Mouse (Mus musculus): ENCODE results near the gene Olfm2. TPM values are rescaled to one million over a fixed set of nuclear protein-coding genes. Genes with fewer than 3 reads are reported as not detected.
"Not testable (repeated sequence)": the region's sequence is repeated elsewhere in the genome, so short reads cannot be mapped to it uniquely, and the experiment has no call there.

The Olfm2 gene
- total RNA-seq, 2 experiments from 2014 or later, result 205 to 210 TPM

DNA sequence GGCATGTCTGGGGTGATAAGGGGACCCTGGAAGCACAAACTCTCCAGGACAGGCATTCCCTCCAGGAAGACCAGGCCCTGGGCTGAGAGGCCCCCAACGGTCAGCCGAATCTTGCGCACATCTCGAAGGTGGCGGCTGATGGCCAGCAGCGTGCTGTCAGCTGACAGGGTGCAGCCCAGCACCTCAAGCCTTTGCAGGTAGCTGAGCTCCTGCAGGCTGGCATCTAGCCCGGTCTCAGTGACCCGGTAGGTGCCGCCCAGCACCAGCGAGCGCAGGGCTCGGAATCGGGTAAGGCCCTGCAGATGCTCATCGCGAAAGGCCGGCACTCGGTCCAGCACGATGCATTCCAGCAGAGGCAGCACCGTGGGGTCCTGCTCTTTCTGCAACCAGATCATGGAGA lies 107.6 kb downstream of the Olfm2 start:
- no peak for DNase-seq (ENCODE audit: low spot score in 2 of 2)
- intact Hi-C loops (cut with DNase I), result no loop called here

DNA sequence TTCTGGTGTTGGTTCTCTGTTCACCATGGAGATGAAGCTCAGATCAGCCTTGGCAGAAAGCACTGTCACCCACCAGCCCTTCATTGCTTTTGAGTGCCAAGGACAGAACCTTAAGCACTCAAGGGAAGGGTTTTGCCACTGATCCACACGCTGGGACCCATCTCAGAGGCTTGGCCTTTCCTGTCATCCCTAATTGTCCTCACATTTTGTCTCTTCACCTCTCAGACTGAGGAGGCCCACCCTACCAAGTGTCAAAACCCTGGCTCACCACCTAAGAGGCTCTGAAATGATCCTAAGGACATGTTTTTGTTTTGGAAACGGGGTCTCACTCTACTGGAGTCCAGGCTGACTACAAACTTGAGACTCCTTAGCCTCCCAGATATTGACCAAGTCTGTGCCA lies 109.4 kb downstream of the Olfm2 start:
- no peak for DNase-seq (ENCODE audit: low spot score in 2 of 2)
- intact Hi-C loops (cut with DNase I), result no loop called here

DNA sequence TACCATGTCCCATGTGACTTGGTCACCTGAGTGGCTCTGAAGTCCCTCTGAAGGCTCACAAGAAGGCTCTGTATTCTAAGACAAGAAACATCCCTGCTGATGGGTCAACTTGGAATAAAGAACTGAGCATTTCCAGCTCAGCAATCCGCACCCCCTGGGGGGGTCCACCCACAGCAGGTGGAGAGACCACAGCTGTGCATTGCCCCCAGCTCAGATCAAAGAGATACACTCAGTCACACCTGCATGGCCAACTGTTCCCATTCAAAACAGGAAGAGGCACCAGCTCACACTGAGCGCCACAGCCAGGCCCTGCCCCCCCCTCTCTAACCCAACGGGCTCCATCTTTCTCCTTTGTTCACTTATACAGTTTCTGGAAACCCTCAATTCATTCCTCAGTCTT lies 109.9 kb downstream of the Olfm2 start:
- intact Hi-C loops (cut with DNase I), result no loop called here

DNA sequence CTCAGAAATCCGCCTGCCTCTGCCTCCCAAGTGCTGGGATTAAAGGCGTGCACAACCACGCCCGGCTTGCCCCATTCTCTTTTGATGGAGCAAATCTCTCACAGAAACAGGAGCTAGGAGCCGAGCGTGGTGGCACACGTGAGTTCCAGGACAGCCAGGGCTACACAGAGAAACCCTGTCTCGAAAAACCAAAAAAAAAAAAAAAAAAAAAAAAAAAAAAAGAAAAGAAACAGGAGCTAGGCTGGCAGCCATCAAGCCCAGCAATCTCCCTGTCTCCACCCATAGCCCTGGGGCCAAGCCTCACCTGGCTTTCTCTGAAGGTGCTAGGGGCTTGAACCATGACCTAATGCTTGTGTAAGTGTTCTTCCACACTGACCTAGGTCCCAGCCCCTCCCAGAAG lies 110.5 kb downstream of the Olfm2 start:
- intact Hi-C loops (cut with DNase I); DNase-seq (ENCODE audit: low spot score in 2 of 2): not testable (repeated sequence)

More for the DNA sequence above, 109.9 kb downstream of the Olfm2 start:
- no peak for DNase-seq (ENCODE audit: low spot score in 2 of 2)

DNA sequence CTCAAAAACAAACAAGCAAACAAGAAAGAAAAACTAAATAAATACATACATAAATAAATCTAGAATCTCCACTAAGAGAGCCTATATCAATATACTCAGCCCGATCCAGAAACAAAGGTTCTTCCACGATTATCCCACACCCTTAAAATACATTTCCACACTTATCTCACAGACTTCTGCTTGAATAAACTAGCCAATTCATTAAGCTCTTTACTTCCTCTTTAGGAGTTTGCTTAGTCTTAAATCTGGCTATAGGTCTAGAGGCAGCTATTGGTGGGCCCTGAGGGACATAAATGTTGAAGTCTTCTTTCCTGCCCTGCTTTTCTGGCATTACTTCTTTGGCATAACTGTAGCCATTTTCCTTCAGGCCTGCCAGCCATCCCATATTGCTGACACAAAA lies 114.8 kb downstream of the Olfm2 start:
- DNase-seq (ENCODE audit: low spot score in 2 of 2), result no peak
- intact Hi-C loops (cut with DNase I), result no loop called here

Other genes starting within 250 kb of the Olfm2 start
- 10 to 100 TPM; 46.3 to 46.6 TPM for gene Zfp266, start 224.9 kb downstream of the Olfm2 start, total RNA-seq (2021)
- 10 to 100 TPM; 18.3 to 24.4 TPM for gene Zfp846, start 165.1 kb downstream of the Olfm2 start, total RNA-seq (2021)
- gene Ubl5, start 103.5 kb downstream of the Olfm2 start, total RNA-seq (2021), result 100 to 1,000 TPM; 346 to 360 TPM
- 10 to 100 TPM; 16.8 to 16.9 TPM for gene Fbxl12, start 101.6 kb downstream of the Olfm2 start, total RNA-seq (2021)
- 10 to 100 TPM; 46.0 to 46.7 TPM for gene Pin1, start 94.3 kb downstream of the Olfm2 start, total RNA-seq (2021)
- 1 to 10 TPM; 1.8 to 1.9 TPM for gene Col5a3, start 68.7 kb upstream of the Olfm2 start, total RNA-seq (2021)
- gene Rdh8, start 72.2 kb upstream of the Olfm2 start, total RNA-seq (2021), result not detected
- 10 to 100 TPM; 54.4 to 57.9 TPM for gene A230050P20Rik, start 122.3 kb upstream of the Olfm2 start, total RNA-seq (2021)
- 10 to 100 TPM; 10.3 to 11.1 TPM for gene Angptl6, start 133.4 kb upstream of the Olfm2 start, total RNA-seq (2021)
- 10 to 100 TPM; 22.8 to 25.7 TPM for gene Ppan, start 141.8 kb upstream of the Olfm2 start, total RNA-seq (2021)
- gene Eif3g, start 152.3 kb upstream of the Olfm2 start, total RNA-seq (2021), result 100 to 1,000 TPM; 119 to 124 TPM
- gene Dnmt1, start 213.5 kb upstream of the Olfm2 start, total RNA-seq (2021), result 10 to 100 TPM; 39.9 to 43.6 TPM
- gene S1pr2, start 230.4 kb upstream of the Olfm2 start, total RNA-seq (2021), result 1 to 10 TPM; 1.6 to 1.8 TPM

All from left cerebral cortex, postnatal 14 days (tissue).